Mouse (Mus musculus): ENCODE data around the gene Fnd3c2.
"Not testable (repeated sequence)": the region's sequence is repeated elsewhere in the genome, so short reads cannot be mapped to it uniquely, and the experiment has no call there.

Fnd3c2 gene

DNA sequence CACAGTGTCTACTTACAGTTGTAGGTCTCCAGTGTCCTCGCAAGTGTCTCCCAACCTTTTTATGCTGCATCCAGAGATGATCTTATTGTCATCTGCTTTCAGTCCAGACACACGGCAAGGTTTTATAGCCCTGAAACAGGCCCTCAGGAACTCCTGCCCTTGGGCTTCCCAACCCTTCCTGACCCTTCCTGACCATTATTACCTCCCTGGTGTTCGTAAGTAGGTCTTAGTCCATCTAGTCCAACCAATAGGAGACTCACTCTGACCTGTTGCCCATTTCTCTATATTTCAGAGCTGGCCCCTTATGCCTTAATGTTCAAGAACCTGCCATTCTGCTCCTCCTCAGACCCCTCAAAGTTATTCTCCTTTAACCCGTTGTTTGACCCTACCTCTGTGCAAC lies at the start of gene Fnd3c2:
Gene Fnd3c2, minus strand, starts transcription at position 101 of the 400 bp plus-strand sequence.
- no peak for DNase-seq

DNA sequence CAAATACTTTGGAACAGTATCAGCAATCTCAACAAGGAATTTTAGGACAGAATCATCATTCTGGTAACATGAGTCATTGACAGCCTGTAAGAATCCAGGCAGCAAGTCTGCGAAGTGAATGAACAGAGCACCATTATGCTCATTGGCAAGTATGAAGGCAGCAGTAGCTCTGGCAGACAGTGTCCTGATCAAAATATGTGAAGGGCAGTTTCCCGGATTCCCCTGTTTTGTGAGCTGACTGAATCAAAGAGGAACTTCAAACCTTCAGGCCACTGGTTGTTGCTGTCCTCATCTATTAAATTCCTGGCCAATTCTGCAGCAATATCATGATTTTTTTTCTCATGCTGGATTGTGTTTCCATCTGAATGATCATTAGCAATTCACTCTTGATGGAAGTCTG lies 29.3 kb upstream of the Fnd3c2 start:
- DNase-seq, result no peak

DNA sequence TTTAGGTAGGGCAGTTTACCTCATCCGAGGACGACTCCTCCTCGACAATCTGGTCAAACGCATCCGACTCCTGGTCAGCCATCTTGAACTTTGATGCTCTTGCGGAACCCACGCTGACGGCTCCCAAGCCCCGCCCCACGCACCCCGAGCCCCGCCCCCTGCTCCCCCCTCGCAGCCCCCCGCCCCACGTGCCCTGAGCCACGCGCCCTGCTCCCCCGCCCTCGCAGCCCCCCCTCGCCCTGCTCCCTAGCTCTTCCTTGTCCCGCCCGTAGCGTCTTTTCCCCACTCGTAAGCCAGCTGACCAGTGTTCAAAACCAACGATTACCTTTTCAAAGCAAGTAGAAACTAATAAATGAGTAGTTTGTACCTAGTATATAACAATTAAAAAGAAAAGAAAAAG lies 34.1 kb downstream of the Fnd3c2 start, which contains the start of gene Taf9b:
Gene Taf9b, minus strand, starts transcription at position 101 of the 400 bp plus-strand sequence.
- no peak for DNase-seq

DNA sequence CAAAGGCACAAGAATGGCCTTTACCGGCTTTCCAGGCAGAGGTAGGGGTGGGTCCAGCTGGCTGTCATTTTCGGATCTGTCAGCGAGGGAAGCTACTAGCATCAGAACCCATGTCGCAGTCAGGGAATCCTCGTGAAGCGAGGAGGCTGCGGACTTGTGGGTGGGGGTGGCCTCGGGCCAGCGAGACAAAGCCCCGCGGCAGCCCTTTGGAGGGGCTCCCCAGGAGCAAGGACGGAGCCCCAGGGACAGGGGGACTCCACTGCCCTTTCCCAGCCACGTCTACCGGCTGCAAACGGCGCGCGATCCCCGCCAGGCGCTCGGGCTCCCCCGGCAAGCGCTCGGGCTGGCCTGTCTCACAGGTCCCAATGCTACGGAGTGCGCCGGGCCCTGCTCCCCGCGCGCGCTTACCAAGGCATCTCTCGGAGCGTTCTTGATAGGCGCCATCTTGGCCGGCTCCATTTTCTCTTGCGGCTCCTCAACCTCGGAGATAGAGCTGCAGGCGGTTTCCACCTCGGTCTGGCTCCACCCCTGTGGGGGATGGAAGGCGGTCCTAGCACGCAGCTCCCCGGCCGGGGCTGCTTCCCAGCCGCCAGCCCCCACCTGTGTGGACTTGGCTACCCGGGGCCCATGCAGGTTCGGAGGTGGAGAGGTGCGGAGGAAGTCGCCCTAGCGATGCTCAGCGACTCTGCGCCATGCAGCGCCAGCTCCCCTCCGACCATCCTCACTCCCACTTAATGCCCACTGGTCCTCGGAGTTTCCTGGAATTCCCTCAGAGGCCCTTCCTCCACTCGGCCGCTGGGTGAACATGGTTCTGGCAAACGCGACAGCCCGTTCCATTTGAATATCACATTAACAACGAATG lies 35.8 kb downstream of the Fnd3c2 start:
- peak; percentile 75 to 81 for DNase-seq

DNA sequence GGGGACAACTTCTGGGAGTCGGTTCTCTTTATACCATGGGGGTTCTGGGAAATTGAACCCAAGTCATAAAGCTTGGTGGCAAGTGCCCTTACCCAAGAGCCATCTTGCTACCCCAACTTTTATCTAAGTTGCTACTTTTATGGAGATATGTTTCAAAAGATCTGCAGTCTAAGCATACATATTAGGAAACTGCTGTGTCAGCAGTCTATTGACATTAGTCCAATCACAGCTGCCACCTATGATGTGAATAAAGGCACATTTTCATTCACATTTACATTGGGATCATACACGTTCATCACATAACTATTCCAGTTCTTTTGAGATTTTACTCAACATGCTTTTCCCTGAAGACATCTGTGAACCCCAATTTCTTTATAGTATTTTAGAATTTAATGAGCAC lies 46.1 kb downstream of the Fnd3c2 start:
- no peak for DNase-seq

DNA sequence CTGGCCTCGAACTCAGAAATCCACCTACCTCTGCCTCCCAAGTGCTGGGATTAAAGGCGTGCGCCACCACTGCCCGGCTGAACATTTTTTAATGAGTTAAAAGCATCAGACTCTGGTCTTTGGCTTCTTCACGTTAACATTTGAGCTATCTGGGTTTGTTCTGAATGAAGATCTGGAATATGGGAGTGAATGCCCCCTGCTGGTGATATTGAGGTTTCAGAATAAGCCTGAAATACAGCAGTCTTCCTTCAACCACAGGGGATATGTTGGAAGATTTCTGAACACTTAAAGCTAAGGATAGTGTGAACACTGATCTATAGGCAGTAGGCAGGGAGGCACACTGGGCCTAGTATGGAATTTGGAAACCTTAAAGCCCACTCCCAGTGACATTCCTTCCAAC lies 56.3 kb downstream of the Fnd3c2 start:
- DNase-seq, result no peak

DNA sequence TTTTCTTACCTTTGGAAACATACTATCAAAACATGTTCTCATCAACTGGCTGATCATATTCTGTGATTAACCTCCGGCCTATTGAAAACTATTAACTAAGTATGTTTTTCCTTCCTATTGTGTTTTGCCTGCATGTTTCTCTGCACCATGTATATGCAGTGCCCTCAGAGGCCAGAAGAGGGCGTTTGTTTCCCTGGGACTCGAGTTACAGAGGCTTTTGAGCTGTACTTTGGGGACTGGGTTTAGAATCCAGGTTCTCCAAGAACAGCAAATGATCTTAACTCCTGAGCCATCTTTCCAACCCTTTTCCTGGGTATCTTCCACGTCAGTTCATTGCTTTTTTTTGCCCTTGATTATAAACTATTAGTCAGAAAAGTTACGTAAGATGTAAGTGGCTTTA lies 57.9 kb downstream of the Fnd3c2 start:
- no peak for DNase-seq

DNA sequence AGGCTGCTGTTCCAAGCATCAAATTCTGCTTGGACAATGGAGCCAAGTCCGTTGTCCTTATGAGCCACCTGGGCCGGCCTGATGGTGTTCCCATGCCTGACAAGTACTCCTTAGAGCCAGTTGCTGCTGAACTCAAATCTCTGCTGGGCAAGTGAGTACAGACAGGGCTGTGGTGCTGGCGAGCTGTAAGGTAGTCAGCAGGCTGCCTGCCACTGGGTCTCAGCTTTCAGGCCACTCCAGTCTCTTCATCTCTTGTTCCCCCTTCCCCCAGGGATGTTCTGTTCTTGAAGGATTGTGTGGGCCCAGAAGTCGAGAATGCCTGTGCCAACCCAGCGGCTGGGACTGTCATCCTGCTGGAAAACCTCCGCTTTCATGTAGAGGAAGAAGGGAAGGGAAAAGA lies 60.8 kb downstream of the Fnd3c2 start:
- DNase-seq, result not testable (repeated sequence)

DNA sequence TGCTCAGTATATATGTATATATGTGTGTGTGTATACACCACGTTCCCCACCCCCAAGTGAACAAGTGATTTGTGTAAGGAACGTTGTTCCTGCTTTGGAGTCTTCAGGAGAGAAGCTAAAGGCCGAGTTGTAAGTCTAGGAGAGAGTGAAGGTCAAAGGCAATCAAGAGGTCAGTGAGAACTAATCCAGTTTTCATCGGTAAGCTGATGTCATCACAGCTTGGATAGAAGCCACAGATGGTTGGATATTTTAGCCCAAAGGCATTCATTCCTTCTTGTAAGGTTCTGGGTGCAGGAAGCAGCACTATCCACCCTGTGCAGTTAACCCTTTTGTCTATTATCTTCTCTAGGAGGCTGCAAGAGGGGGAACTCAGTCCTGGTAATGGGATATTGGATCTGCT lies 65.1 kb downstream of the Fnd3c2 start:
- DNase-seq, result no peak

DNA sequence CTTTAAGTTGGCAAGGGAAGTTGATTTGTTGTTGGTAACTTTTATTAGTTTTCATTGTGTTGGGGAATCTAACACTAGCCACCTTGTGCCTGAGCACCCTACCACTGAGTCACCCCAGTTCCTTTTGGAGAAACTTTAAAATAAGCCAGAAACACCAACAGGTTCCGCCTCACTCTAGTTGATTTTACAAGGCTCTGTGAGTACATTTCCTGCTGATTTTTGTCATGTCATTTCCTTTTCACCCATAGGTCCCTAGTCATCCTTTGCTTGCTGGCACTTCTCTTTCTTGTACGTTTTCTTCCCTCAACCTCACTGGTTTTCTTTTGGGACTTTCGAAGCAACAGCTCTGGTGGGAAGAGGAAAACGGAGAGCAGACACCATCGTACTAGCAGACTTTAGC lies 65.8 kb downstream of the Fnd3c2 start:
- DNase-seq, result no peak

DNA sequence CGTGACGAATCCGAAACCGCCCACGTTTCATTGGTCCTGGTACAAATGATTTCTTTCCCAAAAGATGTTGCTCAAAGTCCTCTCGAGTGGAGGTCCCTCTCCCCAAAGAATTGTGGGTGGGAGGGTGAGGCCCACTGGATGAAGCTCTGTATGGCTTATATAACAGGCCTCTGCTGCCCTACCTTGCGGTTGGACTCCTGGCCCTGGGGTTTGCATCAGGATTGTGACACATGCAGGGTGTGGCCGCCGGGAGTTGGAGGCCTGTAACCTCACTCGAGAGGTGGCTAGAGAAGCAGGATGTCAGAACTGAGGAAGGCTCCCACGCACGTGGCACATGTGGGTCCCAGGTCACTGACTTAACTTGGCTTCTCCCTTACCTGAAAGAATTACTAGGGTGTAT lies 67.4 kb downstream of the Fnd3c2 start:
- peak in 1 of 2 experiments; percentile 31 for DNase-seq

DNA sequence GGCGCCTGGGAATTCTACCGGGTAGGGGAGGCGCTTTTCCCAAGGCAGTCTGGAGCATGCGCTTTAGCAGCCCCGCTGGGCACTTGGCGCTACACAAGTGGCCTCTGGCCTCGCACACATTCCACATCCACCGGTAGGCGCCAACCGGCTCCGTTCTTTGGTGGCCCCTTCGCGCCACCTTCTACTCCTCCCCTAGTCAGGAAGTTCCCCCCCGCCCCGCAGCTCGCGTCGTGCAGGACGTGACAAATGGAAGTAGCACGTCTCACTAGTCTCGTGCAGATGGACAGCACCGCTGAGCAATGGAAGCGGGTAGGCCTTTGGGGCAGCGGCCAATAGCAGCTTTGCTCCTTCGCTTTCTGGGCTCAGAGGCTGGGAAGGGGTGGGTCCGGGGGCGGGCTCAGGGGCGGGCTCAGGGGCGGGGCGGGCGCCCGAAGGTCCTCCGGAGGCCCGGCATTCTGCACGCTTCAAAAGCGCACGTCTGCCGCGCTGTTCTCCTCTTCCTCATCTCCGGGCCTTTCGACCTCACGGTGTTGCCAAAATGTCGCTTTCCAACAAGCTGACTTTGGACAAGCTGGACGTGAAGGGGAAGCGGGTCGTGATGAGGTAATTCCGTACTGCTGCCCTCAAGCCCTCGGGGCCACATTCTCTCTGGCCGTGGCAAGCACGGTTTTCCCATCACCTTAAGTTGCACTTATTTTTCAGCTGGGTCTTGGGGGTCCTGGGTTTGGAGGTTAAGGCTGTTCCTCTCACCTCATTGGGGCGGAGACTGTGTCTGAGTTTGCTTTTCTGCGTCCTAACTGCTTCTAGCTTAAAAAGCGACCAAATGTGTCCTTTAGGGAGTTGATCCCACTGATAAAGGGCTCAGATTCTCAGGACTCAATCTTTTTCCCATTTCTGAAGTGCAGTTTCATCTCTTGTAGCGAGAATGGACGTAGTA lies 68.2 kb downstream of the Fnd3c2 start, which contains the start of gene Pgk1:
Gene Pgk1, plus strand, starts transcription at position 388 of the 937 bp plus-strand sequence.
- DNase-seq, result peak; percentile 90 to 97

DNA sequence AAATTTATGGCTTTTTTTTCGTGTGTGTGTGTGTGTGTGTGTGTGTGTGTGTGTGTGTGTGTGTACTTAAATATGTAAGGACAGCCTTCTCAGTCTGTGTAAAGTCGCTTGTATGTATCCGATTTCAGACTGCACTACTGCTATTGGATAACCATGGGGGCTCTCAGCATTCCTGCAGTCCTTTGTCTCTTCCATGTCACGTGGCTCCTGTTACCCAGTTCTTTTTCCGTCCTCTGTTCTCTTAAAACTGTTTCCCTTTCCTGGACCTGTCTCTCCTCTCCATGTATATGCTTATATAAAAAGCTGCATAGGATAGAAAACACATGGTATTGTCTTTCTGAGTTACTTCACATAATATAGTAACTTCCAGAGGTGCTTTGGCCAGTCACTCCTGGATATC lies 69.5 kb downstream of the Fnd3c2 start:
- DNase-seq, result no peak

Measured in lung, postnatal 4 days (tissue).